Mouse (Mus musculus) kidney, postnatal 14 days (tissue): Measurements from ENCODE around the gene Cntfr.
"Not testable (repeated sequence)": the region's sequence is repeated elsewhere in the genome, so short reads cannot be mapped to it uniquely, and the experiment has no call there.

Experiments used
- DNase-seq: peaks from one replicate; pipeline ENCODE4 v3.0.0; 2022; ENCODE audit warnings: mixed read lengths

The Cntfr gene

DNA sequence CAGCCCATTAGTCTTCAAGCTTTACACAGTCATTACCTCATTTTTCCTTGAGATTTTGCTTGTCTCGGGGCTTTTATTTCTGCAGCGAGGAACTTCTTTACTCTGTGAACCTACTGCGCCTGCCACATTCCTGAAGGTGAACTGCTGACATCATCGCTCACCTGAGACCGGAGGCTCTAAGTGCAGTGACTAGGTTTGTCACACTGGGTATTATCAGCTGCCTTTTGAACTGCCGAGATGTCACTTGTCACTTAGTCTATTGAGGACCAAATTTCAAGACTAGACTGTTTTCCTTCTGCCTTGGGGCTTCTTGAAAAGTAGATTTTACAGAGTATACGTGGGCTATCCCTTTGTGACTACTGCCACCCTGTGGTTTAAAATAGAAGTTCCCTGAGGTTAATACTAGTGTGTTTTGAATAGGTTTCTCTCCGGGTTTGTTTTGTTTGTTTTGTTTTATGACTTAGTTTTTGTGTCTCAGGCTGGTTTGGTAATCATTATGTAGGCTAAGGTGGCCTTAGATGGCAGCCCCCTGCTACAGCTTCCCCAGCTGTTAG, 11.4 kb upstream of the Cntfr start:
- DNase-seq, result peak; percentile 70

DNA sequence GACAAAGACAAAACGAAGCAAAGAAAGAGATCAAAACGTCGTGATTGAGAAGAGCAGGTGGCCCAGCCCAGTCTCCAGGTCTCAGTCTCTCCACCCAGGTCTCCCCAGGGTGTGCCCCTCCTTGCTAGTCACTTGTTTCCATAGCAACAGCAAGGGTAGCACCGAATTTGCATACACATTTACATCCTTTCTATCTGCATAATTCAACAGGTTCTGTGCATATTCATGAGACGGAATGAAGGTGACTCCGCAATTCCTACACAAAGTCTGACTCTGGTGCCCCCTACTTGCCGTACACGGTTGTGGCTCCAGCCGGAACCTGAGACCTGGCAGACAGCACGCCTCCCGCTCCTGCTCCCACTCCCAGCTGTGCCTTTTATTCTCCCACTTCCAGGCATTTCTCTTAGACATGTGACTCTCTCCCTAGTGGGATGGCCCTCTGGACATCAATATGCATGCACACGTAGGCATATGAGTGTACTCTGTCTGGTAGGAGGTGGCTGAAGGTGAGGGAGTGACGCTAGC, 10.2 kb upstream of the Cntfr start:
- peak; percentile 81 for DNase-seq

DNA sequence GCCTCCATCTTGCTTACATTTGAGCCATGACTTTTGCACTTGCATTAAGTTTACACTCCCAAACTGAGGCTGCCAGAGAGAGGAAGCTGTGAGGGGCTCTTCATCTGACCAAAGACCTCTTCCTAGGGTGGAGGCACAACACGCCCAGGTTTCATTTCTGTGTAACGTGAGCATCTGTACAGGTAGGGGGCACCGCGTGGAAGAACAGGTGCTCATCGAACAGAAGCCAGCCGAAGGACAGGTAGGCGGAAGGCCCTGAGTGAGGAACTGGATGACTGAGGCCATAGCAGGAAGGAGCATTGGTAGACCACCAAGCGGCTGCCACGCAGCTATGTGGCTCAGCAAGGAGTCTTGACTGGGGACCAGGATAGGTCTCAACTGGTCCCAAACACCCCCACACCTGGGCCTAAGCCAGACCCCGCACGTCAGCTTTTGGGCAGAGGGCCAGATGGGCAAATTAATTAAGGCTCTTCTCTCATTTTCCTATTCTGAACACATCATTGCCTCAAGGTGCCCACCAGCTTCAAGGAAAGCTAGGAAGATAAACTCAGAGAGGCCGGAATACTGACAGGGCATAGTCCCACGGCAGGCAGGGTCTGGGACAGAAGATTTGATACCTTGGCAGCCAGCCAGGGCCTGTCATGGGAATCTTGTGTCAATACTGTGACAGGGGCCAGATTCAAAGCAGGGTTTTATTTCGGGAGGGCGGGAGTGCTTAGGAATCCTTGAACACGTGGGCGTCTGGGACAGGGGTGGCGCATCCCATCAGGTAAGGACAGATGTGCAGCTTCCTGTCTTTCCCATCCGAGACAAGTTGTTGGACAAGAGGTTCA, 9.2 kb upstream of the Cntfr start:
- no peak for DNase-seq

- DNase-seq, result no peak
These were observed 7.8 kb upstream of the Cntfr start for GRCm38 (mm10) chr4:41704651-41705050.

- DNase-seq, result not testable (repeated sequence)
These were observed 5.3 kb upstream of the Cntfr start for GRCm38 (mm10) chr4:41702226-41702625.

GRCm38 (mm10) chr4:41700224-41700623, 3.3 kb upstream of the Cntfr start:
- not testable (repeated sequence) for DNase-seq

DNA sequence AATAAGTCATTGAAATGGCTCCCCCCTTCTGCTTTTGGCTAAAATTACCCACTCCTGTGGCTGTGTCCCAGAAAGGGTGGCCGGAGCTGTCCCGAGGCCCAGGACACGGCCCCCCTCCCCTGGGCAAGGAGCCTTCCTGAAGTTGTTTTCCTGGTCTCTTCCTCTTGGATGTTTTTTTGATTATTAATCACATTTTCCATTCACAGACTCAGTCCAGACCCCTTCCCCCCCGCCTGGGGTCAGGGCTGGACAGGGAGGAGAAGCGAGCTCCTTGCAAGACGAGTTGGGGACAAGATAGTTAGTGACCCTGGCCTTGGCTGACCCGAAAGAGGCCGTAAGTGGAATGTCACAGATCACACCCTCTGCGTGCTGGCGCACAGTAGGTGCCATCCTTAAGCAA, 2.9 kb upstream of the Cntfr start, which contains the start of gene Il11ra1:
Gene Il11ra1, plus strand, starts transcription at position 207 of the 400 bp plus-strand sequence.
- DNase-seq, result not testable (repeated sequence)

DNA sequence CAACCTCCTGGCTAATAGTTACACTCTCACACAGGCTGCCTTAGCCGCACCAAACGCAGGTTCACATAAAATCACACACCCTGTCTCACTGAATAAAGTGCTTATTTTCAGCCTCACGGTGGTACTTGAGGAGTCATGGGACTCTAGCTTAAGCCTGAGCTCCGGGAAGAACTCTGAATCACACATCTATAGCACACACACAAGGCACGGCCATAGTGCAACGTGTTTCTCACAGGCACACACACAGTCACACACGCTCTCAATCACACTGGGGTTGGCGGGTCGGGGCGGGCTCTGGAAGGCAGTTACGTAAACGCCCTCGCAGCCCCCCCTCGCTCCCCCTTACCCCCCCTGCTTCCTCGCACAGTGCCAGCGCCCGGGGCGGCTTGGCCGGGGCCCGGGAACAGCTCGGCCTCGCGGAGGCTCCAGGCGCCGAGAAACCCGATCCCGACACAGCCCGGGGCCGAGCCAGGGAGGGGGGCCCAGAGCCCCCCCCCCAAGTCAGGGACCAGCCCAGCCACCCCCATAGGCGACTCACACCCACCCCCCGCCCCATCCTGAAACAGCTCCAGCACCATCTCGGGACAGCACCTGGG, 1.6 kb upstream of the Cntfr start:
- peak; percentile 53 for DNase-seq

DNA sequence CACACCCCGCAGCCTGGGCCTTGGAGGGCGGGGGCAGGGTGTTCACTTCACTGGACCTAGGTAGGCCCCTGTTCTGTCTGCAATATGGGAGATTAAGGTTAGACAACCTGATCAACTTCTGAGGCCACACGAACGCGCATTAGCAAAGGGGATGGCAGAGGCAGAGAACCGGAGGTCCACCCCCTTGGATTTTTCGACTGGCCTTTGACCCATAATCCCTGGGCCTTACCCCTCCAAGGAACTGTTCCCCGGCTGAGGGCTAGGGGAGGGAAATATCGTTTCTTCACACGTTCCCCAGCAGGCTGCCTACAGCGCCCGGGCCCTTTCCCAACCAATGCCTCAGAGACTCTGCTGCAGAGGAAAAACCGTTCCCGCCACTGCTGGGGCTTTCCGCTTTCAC, 437 bp downstream of the Cntfr start:
- not testable (repeated sequence) for DNase-seq

- DNase-seq, result not testable (repeated sequence)
These were observed 1.1 kb downstream of the Cntfr start for GRCm38 (mm10) chr4:41695800-41696199.

GRCm38 (mm10) chr4:41693511-41693910, 3.4 kb downstream of the Cntfr start:
- not testable (repeated sequence) for DNase-seq

GRCm38 (mm10) chr4:41690014-41690413, 6.9 kb downstream of the Cntfr start:
- not testable (repeated sequence) for DNase-seq

GRCm38 (mm10) chr4:41688562-41688961, 8.3 kb downstream of the Cntfr start:
- DNase-seq, result not testable (repeated sequence)

DNA sequence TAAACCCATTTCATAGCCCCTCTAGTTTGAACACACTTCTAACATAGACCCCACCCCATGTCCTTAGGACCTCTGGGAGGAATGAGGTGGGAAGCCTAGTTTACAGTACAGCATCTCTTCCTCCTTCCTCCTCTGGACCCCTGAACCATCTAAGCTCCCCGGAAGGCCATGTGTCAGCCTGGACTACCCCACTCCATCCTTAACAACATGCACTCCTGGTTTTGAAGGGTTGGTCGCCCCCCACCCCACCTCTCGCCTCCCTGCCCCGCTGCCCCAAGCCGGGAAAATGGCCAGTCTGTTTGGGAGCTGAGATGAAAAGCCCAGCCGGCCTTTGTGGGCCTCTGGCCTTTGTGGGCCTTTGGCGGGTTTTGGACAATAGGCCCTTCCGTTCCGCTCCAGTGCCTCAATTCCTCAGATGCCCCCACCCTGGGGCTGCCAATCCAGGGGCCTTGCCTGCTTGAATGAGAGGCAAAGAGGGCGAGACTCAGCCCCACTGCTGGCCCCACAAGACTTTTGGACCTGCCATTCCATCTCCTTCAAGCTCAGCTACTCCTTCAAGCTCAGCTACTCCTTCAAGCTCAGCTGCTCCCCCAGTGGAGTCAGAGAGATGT, 10.9 kb downstream of the Cntfr start:
- not testable (repeated sequence) for DNase-seq

- not testable (repeated sequence) for DNase-seq
These were observed 11.9 kb downstream of the Cntfr start for GRCm38 (mm10) chr4:41684931-41685453.

DNA sequence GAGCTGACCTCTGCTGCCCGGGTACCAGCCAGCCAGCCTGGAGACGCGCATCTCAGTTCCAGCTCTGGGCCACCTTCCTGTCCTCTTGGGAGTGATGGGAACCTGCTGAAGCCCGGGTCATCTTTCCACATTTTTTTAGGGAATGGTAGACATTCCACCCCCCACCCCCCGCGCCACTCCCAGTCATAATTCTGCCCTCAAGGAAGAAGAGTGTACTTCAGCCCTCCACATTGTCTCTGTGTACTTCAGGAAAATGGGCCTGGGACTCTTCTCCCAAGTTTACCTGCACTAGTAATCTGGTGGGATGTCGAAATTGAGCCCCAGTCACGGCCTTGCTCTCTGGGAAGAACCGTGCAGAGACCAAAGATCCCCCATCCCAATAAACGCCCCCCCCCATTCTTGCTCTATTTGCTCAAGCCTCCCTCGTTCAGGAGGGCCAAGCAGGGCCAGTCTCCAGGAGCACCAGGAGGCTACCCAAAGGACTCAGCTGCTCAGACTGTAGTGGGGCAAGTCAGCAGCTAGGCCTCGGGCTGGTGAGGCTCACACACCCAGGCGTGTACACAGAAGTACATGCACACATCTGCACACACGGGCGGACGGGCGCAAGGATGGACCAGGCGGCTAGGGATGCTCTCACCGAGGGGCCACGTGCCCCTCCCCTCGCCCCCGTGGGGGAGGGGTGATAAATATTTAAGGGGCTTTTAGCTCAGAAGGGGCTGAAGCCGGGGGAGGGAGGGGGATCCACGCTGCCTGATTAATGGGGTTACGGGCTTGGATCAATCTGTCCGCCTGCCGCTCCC, 12.6 kb downstream of the Cntfr start:
- DNase-seq, result not testable (repeated sequence)

DNA sequence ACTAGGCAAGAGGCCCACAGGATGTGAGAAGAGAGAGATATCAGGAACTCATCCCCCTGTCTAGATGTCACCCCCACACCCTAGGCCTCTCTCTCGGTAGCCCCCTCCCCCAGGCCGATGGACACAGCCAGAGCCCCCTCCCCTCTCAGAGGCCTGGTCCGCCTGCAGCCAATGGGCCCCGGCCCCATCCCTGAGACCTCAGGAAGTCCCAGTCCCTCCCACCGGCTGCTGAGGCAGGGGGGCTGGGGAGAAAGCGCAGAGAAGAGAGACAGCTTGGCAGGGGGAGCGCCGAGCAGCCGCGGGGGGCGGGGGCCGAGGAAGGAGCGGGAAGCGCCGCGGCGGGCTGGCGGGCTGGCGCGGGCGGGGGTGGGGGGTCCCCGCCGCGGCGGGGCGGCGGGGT, 13.6 kb downstream of the Cntfr start:
- DNase-seq, result not testable (repeated sequence)

- no peak for DNase-seq
These were observed 14.1 kb downstream of the Cntfr start for GRCm38 (mm10) chr4:41682789-41683188.

DNA sequence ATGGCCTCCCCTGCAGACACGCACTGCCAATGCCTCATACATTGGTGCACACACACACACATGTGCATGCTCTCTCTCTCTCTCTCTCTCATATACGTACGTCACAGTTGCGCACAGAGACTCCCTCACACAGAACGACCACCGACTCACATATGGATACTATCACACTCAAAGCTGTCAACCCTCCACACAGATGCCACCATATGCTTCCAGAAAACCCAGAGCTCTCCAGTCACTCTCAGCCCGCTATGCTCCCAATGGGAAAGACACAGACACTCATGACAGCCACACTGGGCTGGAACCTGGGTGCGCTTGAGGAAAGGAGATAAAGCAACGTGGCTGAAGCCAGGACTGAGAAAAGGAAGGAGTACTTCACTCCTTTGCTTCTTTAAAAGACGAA, 14.9 kb downstream of the Cntfr start:
- DNase-seq, result no peak

GRCm38 (mm10) chr4:41681176-41681575, 15.7 kb downstream of the Cntfr start:
- no peak for DNase-seq

DNA sequence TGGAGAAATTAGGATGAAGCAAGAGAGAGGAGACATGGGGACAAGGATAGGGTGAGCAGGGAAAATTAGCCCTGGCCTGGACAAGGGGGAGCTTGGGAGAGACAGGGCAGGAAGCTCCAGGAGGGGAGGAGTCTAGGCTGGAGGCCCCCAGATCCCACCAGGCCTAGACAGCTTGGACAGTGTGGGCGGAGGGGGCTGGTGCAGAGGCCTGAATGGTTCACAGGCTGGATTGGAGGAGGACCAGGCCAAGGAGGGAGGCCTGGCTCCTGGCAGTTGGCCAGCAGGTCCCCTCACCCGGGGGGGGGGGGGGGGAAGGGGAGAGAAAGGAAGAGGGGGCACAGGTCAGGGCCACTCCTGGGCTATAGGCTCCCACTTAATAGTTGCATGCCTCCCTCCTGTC, 17.6 kb downstream of the Cntfr start:
- DNase-seq, result no peak

DNA sequence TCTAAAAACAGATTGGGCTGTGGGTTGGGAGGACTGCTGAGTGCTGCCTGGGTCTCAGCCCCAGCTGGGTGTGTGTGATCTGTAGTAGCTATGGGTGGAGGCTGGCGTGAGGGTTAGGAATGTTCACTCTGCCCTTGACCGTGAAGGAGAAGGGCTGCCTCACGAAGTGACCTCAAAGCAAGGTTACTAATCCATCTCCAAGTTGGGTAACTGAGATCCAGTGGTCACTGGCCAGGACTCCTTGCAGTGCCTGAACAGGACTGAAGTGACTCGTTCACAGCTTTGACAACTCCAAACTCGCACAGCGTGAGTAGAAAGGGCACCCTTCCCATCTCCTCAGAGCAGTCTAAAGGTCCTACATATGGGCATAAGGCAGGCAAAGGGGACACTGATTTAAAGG, 18.0 kb downstream of the Cntfr start:
- no peak for DNase-seq
